Mouse (Mus musculus) kidney, adult 18-20 months (tissue): ENCODE data around the gene Arhgap10.

Experiments
- DNase-seq: peaks from one replicate; pipeline ENCODE4 v3.0.0; 2021

The Arhgap10 gene

DNA sequence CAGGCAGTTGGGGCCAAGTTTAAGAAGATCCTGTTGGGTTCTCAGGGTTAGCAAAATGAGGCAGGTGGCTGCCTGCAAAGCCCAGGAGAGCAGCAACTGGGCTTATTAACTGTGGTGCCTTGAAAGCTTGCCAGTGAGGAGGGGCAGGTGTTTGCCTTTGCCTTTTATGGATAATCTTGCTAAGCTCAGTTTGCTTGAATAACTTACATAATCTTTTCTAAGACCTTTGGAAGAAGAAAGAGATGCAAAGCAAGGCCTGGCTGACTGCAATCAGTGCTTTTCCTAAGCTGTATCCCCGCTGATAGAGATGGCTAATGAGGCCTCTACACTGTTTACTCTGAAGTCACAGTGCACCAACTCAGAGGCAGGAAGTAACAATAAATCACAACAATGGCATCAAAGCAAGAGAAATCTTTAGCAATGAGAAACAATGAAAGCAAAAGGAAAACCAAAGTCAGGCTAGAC is 249.8 kb downstream of the Arhgap10 start:
- DNase-seq: peak; percentile 53

DNA sequence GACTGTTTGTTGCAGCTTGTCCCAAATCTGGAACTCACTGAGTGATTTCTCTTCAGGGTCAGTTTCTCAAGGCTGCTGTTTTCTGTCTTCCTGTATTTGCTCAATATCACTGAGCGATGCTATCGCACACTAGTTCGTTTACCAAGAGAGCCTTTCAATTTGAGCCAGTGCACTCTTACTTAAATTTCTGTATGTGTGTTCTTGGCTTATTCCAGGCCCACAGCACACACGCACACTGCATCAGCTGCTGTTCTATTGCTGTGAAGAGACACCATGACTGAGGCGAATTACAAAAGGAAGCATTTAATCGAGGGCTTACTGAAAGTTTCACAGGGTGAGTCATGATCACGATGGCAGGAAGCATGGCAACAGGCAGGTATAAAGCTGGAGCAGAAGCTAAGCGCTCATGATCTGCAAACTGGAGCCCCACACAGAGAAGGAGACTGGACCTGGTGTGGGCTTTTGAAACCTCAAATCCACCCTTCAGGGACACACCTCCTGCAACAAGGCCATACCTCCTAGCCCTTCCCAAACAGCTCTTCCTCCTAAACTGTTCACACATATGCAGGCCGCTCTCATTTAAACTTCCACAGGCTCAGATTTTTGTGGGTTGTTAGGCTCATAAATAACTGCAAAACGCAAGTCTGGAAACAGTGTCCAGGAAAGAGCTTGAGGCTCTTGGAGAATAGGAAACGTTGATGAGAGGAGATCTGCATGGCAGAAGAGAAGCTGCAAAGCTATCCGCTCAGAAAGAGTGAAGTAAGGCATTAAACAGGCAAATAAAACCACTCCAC is 255.3 kb downstream of the Arhgap10 start:
- no peak for DNase-seq

DNA sequence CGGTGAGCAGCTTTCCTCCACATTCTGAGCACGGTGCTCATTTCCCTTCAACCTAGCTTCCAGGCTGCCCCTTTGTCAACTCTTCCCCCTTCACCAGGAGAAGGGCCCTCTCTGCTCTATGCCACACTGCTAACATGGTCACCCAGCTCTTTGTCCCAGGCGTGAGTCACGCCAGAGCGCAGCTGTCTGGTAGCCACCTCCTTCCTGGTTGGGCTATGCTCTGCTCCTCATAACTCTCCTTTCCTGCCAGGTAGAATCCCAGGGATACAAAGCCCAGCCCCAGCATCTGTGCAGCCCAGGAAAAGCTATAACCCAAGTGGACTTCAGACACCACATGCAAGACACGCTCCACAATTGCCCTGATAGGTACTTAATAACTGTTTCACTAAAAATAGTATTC is 256.5 kb downstream of the Arhgap10 start:
- DNase-seq: no peak

DNA sequence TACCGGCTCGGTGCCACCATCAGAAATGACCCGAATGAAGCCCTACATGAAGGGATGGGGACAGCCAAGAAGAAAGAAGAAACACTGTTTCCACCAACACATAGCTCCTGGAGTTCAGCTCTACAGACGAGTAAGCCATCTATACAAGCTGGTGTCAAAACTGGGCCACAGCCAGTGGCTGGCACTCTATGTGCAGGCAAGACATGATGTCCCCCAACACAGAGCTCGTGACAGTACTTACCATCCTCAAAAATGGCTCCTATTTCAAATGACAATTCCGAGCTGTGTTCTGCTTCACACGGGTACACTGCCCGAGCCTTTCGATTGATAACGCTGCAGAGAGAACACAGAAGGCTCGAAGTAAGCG is 260.7 kb downstream of the Arhgap10 start:
- DNase-seq: no peak

DNA sequence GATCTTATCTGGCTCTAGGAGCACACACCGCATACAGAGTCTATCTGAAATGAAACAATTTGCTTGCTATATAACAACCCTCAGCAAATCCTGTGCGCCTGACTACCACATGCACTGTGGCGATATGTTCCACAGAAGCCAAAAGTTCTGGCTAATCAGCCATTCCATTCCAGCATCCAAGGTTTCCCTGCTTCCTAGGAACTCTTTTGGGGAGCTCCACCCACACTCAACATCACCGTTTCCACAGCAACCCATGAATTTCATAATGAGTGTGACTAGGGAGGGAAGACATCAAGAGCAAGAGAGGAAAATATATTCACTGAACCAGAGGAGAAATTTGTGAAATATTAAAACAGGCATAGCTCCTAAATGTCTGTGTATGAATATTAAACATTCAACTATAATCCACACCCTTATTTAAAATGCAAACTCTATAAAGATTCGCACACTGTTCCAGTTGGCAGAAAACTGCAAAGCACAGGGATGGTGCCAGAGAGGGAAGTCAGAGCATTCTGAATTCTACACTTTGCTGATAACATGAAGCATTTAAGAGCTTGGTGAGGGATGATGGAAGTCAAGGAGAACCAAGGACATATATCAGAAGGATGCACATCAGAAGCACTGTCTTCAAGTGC is 261.2 kb downstream of the Arhgap10 start:
- no peak for DNase-seq

DNA sequence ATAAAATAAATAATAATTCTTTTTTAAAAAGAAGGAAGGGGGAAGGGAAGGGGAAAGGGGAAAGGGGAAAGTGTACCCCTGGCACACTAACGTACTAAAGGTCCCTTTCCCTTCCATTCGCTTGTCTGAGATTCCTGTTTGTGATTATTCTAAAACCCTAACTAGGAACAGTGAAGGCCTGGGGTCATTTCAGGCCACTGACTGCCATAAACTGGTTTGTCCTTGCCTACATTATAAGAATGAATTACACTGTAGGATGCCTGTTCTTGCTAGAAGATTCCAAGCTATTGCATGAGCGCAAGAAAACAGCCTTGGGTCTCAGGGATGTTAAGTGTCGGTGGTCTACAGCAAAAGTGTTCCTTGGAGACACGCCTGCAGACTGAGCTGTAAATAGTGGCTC is 263.3 kb downstream of the Arhgap10 start:
- DNase-seq: peak; percentile 31

DNA sequence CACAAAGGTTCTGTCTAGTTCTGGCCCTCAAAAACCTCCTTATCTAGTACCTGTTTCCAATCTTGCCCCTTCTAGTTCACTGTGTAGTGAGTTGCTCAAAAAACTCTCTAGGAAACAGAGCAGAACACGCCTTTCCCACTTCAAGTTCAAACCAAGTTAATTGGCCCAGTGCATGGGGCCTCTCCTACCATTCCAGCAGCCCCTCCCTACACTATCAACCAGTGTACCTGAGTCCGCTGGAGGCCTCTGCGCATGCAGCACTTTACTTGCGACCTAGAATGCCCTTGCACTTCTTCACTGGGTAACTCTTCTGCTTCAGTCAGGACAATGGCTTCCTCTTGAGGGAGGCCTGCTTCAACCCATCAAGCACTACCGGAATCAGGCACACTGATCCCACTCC is 266.6 kb downstream of the Arhgap10 start:
- no peak for DNase-seq

DNA sequence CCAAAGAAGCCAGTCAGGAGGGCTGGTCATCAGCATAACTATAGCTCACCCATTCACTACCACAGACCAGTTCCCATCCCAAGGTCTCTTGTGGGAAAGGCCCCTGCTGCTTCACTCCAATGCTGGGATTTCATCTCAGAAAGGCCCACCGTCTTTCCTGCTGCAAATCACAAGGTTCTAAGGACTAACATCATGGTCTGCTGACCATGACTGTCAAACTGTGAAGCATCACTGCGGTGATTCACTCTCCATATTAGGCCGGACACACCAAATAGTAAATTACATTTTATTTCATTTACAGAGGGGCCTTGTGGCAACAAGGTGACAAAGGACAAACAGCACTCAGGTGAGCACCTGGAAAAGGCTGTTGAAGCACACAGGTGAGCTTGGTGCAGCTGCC is 267.7 kb downstream of the Arhgap10 start:
- no peak for DNase-seq

DNA sequence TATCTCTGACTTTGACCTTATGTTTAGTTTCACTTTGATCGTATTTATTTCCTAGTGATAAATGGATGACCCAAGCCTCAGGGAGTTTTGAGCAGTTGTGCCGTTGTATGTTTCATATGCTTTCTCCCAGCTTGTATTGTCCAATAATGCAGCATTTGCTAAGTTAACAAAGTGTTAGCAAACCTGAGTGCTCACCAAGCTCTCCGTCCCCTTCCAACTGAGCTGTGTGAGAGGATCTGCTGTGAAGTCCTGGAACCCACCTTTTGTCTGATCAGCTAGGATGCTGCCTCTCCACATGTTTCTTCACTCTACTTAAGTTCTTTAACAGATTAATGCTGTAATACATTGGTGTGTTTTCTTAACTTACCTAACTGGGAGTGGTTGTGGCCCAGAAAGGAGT is 276.4 kb downstream of the Arhgap10 start:
- no peak for DNase-seq

DNA sequence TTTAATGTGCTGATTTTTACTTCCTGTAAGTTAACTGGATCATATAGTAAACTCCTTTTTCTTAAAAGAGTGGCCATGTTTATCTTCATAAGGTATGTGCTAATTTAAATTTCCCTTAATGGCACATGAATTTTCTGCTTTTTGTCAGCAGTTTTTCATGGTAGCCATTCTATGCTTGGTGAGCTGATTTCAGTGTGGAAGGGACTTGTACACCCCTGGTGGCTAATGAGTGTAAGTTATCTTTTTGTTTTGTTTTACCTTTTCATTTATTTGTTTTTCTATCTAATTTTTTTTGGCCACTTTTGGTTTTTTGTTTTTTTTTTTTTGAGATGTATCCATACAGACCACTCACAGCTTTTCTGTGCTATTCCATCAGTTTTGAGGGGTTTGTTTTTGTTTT is 278.3 kb downstream of the Arhgap10 start:
- DNase-seq: no peak

DNA sequence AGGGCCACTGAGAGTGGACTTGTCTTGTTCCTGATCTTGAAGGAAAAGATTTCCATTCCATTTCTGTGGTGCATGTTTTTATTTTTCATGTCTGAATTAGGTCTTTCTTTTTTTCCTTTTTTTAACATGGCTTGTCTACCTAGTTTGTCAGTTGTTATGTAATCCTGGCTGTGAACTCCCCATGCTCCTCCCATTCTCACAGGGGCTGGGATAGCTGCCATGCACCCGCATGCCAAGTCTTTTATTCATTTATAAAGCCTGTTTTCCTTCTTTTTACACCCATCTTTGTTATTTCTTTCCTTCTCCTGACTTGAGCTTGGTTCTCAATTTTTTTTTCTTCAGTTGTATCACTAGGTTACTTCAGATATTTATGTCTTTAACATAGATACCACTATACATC is 281.1 kb downstream of the Arhgap10 start:
- DNase-seq: peak; percentile 41

DNA sequence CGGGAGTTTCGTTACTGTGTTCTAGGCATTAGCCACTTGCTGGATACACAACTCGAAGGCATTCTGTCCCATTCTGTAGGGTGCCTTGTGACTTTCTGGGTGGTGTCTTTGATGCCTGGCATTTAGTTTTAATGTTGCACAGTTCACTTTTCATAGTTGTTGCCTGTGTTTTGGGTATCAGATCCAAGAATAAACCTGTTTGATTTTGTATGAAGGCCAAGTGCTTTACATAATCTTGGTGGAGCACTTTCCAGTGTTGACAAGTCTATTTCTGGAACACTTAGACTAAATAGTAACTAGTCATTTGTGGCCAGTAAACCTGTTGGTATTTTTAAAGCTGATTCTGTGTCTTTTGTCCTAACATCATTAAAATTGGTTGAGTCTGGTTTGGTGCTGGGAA is 285.3 kb downstream of the Arhgap10 start:
- no peak for DNase-seq

DNA sequence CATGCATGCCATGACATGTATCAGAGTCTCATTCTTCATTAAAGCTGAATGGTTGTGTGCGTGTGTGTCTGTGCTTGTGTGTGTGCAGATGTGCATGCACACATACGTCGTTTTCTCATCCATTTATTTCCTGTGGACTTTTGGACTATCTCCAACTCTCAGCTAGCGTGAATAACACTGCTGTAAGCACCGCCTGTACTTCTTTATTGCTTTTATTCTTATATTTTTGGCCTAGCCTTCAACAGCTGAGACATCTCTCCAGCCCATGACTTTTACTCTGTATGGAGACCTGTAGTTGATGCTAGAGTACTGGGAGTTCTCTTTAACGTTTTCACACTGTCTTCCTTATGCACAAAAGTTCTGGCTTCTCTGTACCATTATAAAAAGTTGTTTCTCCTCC is 285.9 kb downstream of the Arhgap10 start:
- DNase-seq: no peak

DNA sequence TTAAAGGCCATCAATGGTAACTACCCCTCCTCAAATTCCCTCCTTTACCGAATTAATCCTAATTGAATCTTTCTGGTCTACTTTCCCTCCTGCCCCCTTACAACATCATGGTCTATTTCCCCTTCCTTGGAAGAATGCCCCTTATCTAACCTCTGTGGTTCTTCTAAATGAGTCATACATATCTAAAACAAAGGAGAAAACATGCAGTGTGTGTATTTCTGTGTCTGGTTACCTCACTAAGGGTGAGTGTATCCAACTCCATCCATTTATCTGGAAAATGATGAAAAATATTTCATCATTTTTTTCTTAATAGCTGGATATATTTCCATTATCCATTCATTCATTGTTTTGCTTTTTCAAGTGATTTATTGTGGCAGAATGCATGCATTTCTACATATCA is 286.5 kb downstream of the Arhgap10 start:
- DNase-seq: no peak

DNA sequence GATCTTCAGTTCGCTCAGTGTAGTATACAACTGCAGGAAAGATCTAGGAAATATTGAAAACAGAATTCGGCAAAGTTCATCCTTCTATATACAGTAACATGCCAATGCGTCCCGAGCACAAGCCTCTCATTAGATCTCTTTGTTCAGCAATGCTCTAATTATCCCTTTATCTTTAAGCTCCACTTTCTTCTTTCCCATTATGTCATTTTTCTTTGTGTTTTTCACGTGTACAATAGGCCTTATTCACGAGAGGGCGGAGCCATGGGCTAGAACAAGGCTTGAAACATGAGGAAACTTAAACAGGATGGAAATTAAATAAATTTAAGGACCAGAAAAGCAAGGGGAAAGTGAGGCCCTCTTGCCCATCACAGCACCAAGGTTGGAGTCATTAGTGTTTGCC is 289.1 kb downstream of the Arhgap10 start:
- no peak for DNase-seq

DNA sequence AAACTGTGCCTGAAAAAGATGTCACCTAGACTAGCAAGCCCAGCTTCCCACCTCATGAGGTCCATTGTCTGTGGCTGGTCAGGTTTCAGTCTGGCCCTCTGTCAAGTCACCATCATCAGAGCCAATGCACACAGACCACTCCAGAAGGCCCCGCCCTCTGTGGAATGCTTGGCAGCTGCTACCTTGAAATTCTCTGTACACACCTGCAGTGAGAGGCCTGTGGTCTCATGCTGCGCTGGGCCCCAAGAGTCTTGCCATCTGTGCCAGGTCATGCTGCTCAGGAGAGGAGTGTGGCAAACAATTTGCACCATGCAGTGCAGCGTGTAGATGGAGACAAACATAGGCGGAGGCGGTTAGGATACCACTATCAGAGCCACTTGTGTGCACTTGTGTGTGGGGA is 290.0 kb downstream of the Arhgap10 start:
- DNase-seq: no peak

DNA sequence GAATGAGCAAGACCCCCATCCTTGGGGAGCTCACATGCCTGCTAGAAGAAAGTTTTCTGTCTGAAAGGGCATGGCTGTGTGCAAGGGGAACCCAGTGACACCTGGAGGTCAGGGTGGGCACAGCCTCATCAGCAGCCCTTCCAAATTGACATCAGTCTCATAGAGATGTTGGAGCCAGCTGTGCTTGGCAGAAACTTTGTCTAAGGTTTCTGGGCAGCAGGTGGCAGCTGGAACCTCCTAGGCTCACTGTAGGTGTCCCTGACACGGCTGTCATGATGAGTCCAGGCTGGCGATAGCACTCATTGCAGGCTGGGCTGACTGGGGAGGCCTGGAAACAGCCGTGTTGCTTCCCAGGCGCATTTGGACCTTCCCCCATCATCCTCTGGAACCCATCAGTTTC is 294.6 kb downstream of the Arhgap10 start:
- no peak for DNase-seq

DNA sequence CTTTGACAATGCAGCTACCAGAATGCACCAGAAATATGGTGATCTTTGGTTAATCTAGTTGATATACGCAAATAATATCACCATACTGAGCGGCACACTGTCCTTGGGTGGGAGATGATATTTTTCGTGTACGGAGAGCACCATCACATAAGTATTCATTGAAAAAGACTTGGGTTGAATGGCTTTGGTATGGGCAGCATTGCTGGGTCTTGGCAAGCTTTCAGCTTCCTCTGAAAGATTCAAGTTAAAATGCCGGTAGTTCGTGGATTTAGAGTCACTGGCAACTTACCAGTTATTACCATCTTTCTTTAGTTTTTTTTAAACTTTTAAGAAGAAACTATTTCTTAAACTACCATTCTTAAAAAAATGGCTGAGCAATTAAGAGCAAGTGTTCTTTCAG is 302.6 kb downstream of the Arhgap10 start:
- DNase-seq: no peak

DNA sequence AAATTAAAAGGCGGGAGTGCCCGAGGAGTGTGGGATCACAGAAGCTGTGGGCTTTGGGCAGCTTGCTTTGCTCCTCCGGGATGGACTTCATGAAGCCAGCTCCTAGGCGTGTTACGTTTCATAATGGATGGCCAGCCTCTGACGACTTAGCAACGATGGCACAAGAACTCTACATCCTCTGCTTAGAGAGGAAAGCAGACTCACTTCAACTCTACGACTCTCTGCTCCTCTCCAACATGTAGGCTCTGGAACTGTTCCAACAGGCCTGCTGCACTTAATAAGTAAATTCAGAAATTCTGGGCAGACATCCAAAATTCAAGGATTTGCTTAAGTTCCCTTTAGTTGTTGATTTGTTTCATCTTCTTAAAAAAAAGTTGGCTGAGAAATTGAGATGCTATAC is 303.1 kb downstream of the Arhgap10 start:
- DNase-seq: no peak

DNA sequence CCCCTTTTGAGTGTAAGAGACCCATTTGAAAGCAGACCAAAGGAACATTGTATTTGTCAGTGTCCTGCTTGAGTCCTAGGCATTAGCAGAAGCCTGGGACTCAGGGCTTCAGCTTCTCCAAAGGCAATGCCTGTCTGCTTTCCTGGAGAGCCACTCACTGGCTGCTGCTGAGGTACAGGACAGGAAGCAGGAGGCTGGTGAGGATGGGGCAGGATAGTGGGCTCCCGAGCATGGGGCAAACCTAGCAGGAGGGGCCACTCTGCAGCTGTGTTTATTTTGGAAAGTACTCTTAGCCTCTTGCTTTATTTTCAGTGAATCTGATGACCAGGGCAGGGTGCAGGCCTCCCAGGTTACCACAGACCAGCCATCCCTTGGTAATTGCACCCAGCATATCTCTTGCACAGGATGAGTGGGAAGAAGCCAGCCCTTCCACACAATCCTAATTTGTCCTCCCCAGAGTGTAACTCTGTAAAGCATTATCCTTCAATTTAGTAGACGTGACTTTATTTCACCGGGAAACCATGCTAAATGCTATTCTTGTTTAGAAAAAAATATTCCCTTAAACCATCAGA is 303.8 kb downstream of the Arhgap10 start:
- no peak for DNase-seq

DNA sequence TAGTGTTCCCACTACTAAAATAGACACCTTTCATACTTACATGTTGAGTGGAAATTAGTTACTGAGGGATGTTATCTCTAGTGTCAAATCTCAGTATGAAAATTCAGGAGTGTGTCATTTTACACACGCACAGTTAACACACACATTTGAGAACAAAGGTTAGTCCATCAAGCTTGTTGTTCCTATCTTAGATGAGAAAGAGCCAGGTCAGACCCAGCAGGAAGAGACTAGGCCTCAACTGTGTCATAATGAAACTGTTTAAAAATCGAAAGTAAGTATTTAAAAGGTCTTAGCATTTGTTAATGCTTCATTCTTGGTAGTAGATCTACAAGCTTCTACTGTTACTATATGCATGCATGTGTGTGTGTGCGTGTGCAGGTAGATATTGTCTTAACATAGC is 308.5 kb downstream of the Arhgap10 start:
- DNase-seq: no peak
